In the genomic region with DNA sequence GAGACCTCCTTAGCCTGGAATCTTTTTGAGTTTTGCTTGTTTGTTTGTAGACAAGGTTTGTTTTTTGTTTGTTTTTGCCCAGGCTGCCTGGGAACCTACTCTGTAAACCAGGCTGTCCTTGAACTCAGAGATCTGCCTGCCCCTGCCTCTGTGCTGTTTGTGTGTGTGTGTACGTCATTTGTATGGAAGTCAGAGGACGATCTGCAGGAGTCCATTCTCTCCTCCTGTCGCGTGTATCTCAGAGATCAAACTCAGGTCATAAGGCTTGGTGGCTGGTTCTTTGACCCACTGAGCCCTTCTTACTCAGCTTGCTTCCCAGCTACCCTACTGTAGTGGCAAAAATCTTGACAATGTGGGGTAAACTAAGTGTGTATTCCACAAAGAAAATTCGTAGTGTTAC, we compare ENCODE assay signal across 8 mouse cellular contexts. TPM values are rescaled to one million over a fixed set of nuclear protein-coding genes. Genes with fewer than 3 reads are reported as not detected.
DNase-seq lines count a peak whose midpoint lies in the region; ATAC-seq and TF ChIP-seq lines count a peak whose summit lies in the region.

No protein-coding gene starts in this region.

- no peak for TF ChIP-seq CTCF in G1E (IDR thresholded peaks at IDR 0.05; ENCODE audit: low read depth, low read length)

- H3K4me2 ChIP-seq in hindbrain, embryonic 12.5 days (replicated peaks), result peak overlapping the region; percentile 99
- H3K4me2 ChIP-seq in hindbrain, embryonic 11.5 days (replicated peaks; ENCODE audit: low read depth, low read length), result no peak overlapping the region; the same call in 1 of the 2 replicates
- H3K4me2 ChIP-seq in hindbrain, embryonic 16.5 days (ENCODE audit: low read length), result no peak overlapping the region; the same call in 1 of the 2 replicates
- H3K4me2 ChIP-seq in midbrain, embryonic 14.5 days (ENCODE audit: low read length), result peak overlapping the region; percentile 98; the same call in 1 of the 2 replicates

- ATAC-seq in hindbrain, embryonic 12.5 days (ENCODE audit: low FRiP score), result no peak
- ATAC-seq in hindbrain, embryonic 11.5 days (ENCODE audit: low FRiP score), result no peak
- ATAC-seq in G1E (ENCODE audit: extremely low read depth, insufficient number of reproducible peaks, low FRiP score, poor library complexity, severe bottlenecking), result no peak
- no peak for ATAC-seq in hindbrain, embryonic 16.5 days
- no peak for ATAC-seq in midbrain, embryonic 14.5 days (ENCODE audit: low FRiP score, low TSS enrichment)

- H3K36me3 ChIP-seq in hindbrain, embryonic 12.5 days, result no peaks in the 10 kb centered on the region
- H3K36me3 ChIP-seq in hindbrain, embryonic 11.5 days (ENCODE audit: control insufficient read depth, insufficient read depth, low read length), result no peaks in the 10 kb centered on the region
- peaks cover 19% of the 10 kb centered on the region for H3K36me3 ChIP-seq in G1E (replicated peaks)
- H3K36me3 ChIP-seq in hindbrain, embryonic 16.5 days (ENCODE audit: control insufficient read depth, insufficient read depth, low read length), result no peaks in the 10 kb centered on the region
- no peaks in the 10 kb centered on the region for H3K36me3 ChIP-seq in midbrain, embryonic 14.5 days (ENCODE audit: control insufficient read depth, insufficient read depth, low read length)

- H3K27me3 ChIP-seq in hindbrain, embryonic 12.5 days, result no peaks in the 10 kb centered on the region
- no peaks in the 10 kb centered on the region for H3K27me3 ChIP-seq in hindbrain, embryonic 11.5 days (ENCODE audit: control insufficient read depth, insufficient read depth, low read length)
- no peaks in the 10 kb centered on the region for H3K27me3 ChIP-seq in G1E (ENCODE audit: insufficient read depth, low read length)
- H3K27me3 ChIP-seq in hindbrain, embryonic 16.5 days (replicated peaks; ENCODE audit: control insufficient read depth, insufficient read depth, low read length), result no peaks in the 10 kb centered on the region
- no peaks in the 10 kb centered on the region for H3K27me3 ChIP-seq in midbrain, embryonic 14.5 days (ENCODE audit: control insufficient read depth, insufficient read depth, low read length)

- peaks cover 13% of the 10 kb centered on the region for H3K4me1 ChIP-seq in hindbrain, embryonic 12.5 days
- H3K4me1 ChIP-seq in hindbrain, embryonic 11.5 days (replicated peaks; ENCODE audit: control insufficient read depth, insufficient read depth, low read length), result no peaks in the 10 kb centered on the region
- peaks cover 33% of the 10 kb centered on the region for H3K4me1 ChIP-seq in G1E (ENCODE audit: insufficient read depth, low read depth, low read length)
- H3K4me1 ChIP-seq in hindbrain, embryonic 16.5 days (ENCODE audit: control insufficient read depth, insufficient read depth, low read depth, low read length), result peaks cover 12% of the 10 kb centered on the region
- peaks cover 3% of the 10 kb centered on the region; the same call in 1 of the 2 replicates for H3K4me1 ChIP-seq in midbrain, embryonic 14.5 days (ENCODE audit: control insufficient read depth, insufficient read depth, low read length)

- WGBS in hindbrain, embryonic 12.5 days, result 64% methylated on average over 5 of the region's 5 CpGs
- 69% methylated on average over 5 of the region's 5 CpGs for WGBS in hindbrain, embryonic 11.5 days
- WGBS in hindbrain, embryonic 16.5 days, result 71% methylated on average over 5 of the region's 5 CpGs
- WGBS in midbrain, embryonic 14.5 days, result 65% methylated on average over 5 of the region's 5 CpGs

- no peak for DNase-seq in hindbrain, embryonic 11.5 days (ENCODE audit: low spot score)
- no peak for DNase-seq in G1E (ENCODE audit: low spot score)
- DNase-seq in midbrain, embryonic 14.5 days, result no peak
- DNase-seq in T-cell, adult 2 months (ENCODE audit: low spot score), result no peak
- DNase-seq in embryo, embryonic 10.5 days (ENCODE audit: low spot score), result no peak
- no peak for DNase-seq in left cerebral cortex, adult 18-20 months (ENCODE audit: low spot score in 2 of 2)

- H3K4me3 ChIP-seq in hindbrain, embryonic 12.5 days, result no peak overlapping the region
- no peak overlapping the region for H3K4me3 ChIP-seq in hindbrain, embryonic 11.5 days (ENCODE audit: low read depth, low read length)
- H3K4me3 ChIP-seq in G1E (ENCODE audit: low read depth, low read length), result peak overlapping the region; percentile 82
- H3K4me3 ChIP-seq in hindbrain, embryonic 16.5 days (ENCODE audit: low read length), result no peak overlapping the region
- H3K4me3 ChIP-seq in midbrain, embryonic 14.5 days (replicated peaks; ENCODE audit: low read depth, low read length), result no peak overlapping the region

- H3K9ac ChIP-seq in hindbrain, embryonic 12.5 days, result no peak overlapping the region; the same call in 1 of the 2 replicates
- H3K9ac ChIP-seq in hindbrain, embryonic 11.5 days (ENCODE audit: low read depth, low read length), result no peak overlapping the region
- H3K9ac ChIP-seq in hindbrain, embryonic 16.5 days (ENCODE audit: low read depth, low read length), result no peak overlapping the region; the same call in 1 of the 2 replicates
- H3K9ac ChIP-seq in midbrain, embryonic 14.5 days (replicated peaks; ENCODE audit: low read length), result no peak overlapping the region

- no peaks in the 10 kb centered on the region for H3K9me3 ChIP-seq in hindbrain, embryonic 12.5 days (replicated peaks)
- no peaks in the 10 kb centered on the region for H3K9me3 ChIP-seq in hindbrain, embryonic 11.5 days (ENCODE audit: control insufficient read depth, low read length)
- H3K9me3 ChIP-seq in G1E (replicated peaks), result 0 out of 2 replicates have a peak, but pooled peaks cover 2% of the 10 kb centered on the region
- no peaks in the 10 kb centered on the region for H3K9me3 ChIP-seq in hindbrain, embryonic 16.5 days (ENCODE audit: control insufficient read depth, low read length)
- no peaks in the 10 kb centered on the region for H3K9me3 ChIP-seq in midbrain, embryonic 14.5 days (ENCODE audit: control insufficient read depth, low read length)

- no peak overlapping the region; the same call in 1 of the 2 replicates for H3K27ac ChIP-seq in hindbrain, embryonic 12.5 days
- H3K27ac ChIP-seq in hindbrain, embryonic 11.5 days (ENCODE audit: low read depth, low read length), result no peak overlapping the region
- H3K27ac ChIP-seq in hindbrain, embryonic 16.5 days (ENCODE audit: low read depth, low read length), result peak overlapping the region; percentile 41; the same call in 1 of the 2 replicates
- no peak overlapping the region for H3K27ac ChIP-seq in midbrain, embryonic 14.5 days (replicated peaks; ENCODE audit: low read depth, low read length)

RNA-seq across cellular contexts. Expression of gene Kmt5a, which starts 1.0 kb away (rescaled TPM):
- 62.9 and 67.3 TPM in 2 replicates for polyA plus RNA-seq in hindbrain, embryonic 12.5 days (2016; fragmentation: Nextera tagmentation; extraction: Ambion mirVana)
- polyA plus RNA-seq in hindbrain, embryonic 11.5 days (2014; fragmentation: Nextera tagmentation; extraction: Ambion mirVana), result 52.2 and 83.1 TPM in 2 replicates
- total RNA-seq in G1E (2014; fragmentation: Nextera tagmentation), result 504 and 585 TPM in 2 replicates
- total RNA-seq in G1E (2017), result 85.1 and 91.8 TPM in 2 replicates
- polyA plus RNA-seq in G1E (2012), result 293 and 320 TPM in 2 replicates
- polyA plus RNA-seq in hindbrain, embryonic 16.5 days (2015; fragmentation: Nextera tagmentation; extraction: Ambion mirVana), result 12.0 and 14.6 TPM in 2 replicates
- polyA plus RNA-seq in midbrain, embryonic 14.5 days (2014; fragmentation: Nextera tagmentation; extraction: Ambion mirVana), result 20.9 and 23.2 TPM in 2 replicates
- total RNA-seq in left cerebral cortex, adult 18-20 months (2021), result 10 to 100 TPM; 61.5 to 64.2 TPM

RNA-seq across cellular contexts. Expression of gene Sbno1, which starts 12.9 kb away (rescaled TPM):
- polyA plus RNA-seq in hindbrain, embryonic 12.5 days (2016; fragmentation: Nextera tagmentation; extraction: Ambion mirVana), result 108 and 113 TPM in 2 replicates
- 92.9 and 116 TPM in 2 replicates for polyA plus RNA-seq in hindbrain, embryonic 11.5 days (2014; fragmentation: Nextera tagmentation; extraction: Ambion mirVana)
- total RNA-seq in G1E (2014; fragmentation: Nextera tagmentation) (260 and 302 TPM in 2 replicates), G1E (2017) (181 and 221 TPM in 2 replicates)
- 23.1 and 29.5 TPM in 2 replicates for polyA plus RNA-seq in G1E (2012)
- 83.6 and 84.3 TPM in 2 replicates for polyA plus RNA-seq in hindbrain, embryonic 16.5 days (2015; fragmentation: Nextera tagmentation; extraction: Ambion mirVana)
- polyA plus RNA-seq in midbrain, embryonic 14.5 days (2014; fragmentation: Nextera tagmentation; extraction: Ambion mirVana), result 70.2 and 114 TPM in 2 replicates
- total RNA-seq in left cerebral cortex, adult 18-20 months (2021), result 100 to 1,000 TPM; 175 to 185 TPM

RNA-seq across cellular contexts. Expression of gene Rilpl2, which starts 39.4 kb away (rescaled TPM):
- polyA plus RNA-seq in hindbrain, embryonic 12.5 days (2016; fragmentation: Nextera tagmentation; extraction: Ambion mirVana), result 18.0 and 20.0 TPM in 2 replicates
- 19.2 and 20.8 TPM in 2 replicates for polyA plus RNA-seq in hindbrain, embryonic 11.5 days (2014; fragmentation: Nextera tagmentation; extraction: Ambion mirVana)
- 7.8 and 10.5 TPM in 2 replicates for total RNA-seq in G1E (2014; fragmentation: Nextera tagmentation)
- 17.3 and 21.4 TPM in 2 replicates for total RNA-seq in G1E (2017)
- polyA plus RNA-seq in G1E (2012), result 28.3 and 30.3 TPM in 2 replicates
- 28.5 and 31.8 TPM in 2 replicates for polyA plus RNA-seq in hindbrain, embryonic 16.5 days (2015; fragmentation: Nextera tagmentation; extraction: Ambion mirVana)
- 23.1 and 24.5 TPM in 2 replicates for polyA plus RNA-seq in midbrain, embryonic 14.5 days (2014; fragmentation: Nextera tagmentation; extraction: Ambion mirVana)
- total RNA-seq in left cerebral cortex, adult 18-20 months (2021), result 10 to 100 TPM; 17.5 to 19.3 TPM

RNA-seq across cellular contexts. Expression of gene Snrnp35, which starts 44.2 kb away (rescaled TPM):
- polyA plus RNA-seq in hindbrain, embryonic 12.5 days (2016; fragmentation: Nextera tagmentation; extraction: Ambion mirVana), result 23.8 and 27.2 TPM in 2 replicates
- 15.2 and 15.7 TPM in 2 replicates for polyA plus RNA-seq in hindbrain, embryonic 11.5 days (2014; fragmentation: Nextera tagmentation; extraction: Ambion mirVana)
- 8.1 and 10.2 TPM in 2 replicates for total RNA-seq in G1E (2014; fragmentation: Nextera tagmentation)
- total RNA-seq in G1E (2017), result 9.8 and 10.1 TPM in 2 replicates
- polyA plus RNA-seq in G1E (2012), result 24.4 and 26.6 TPM in 2 replicates
- 19.6 and 21.9 TPM in 2 replicates for polyA plus RNA-seq in hindbrain, embryonic 16.5 days (2015; fragmentation: Nextera tagmentation; extraction: Ambion mirVana)
- 8.9 and 10.6 TPM in 2 replicates for polyA plus RNA-seq in midbrain, embryonic 14.5 days (2014; fragmentation: Nextera tagmentation; extraction: Ambion mirVana)
- total RNA-seq in left cerebral cortex, adult 18-20 months (2021), result 10 to 100 TPM; 23.0 to 27.5 TPM

Comparison
In these comparisons a context has a peak if more than half of its experiments do, and no peak if none do; other contexts are left out.
1. H3K4me2 ChIP-seq: peak in hindbrain, embryonic 12.5 days (single experiment) and midbrain, embryonic 14.5 days (single experiment); none in hindbrain, embryonic 11.5 days (single experiment) and hindbrain, embryonic 16.5 days (single experiment).